Mouse (Mus musculus) yolk sac, embryonic 10.5 days (tissue): ENCODE measurements at regions not wholly inside any gene's neighbourhood (a gene's known extent, or its start where the extent isn't known, plus 50 kb on each side); places are given as distances from the start of the nearest gene placed in this dataset.
"Not testable (repeated sequence)": the region's sequence is repeated elsewhere in the genome, so short reads cannot be mapped to it uniquely, and the experiment has no call there.

Experiments used
- DNase-seq: peaks from one replicate; pipeline ENCODE4 v3.0.0-alpha.2; 2017; ENCODE audit warnings: low spot score

GRCm38 (mm10) chr17:13654606-13655005, 105.7 kb upstream of the Afdn start:
- not testable (repeated sequence) for DNase-seq

- DNase-seq, result no peak
These were observed 104.3 kb upstream of the Afdn start for GRCm38 (mm10) chr17:13656065-13656464.

GRCm38 (mm10) chr17:13656485-13657181, 103.7 kb upstream of the Afdn start:
- DNase-seq, result peak; percentile 73

- DNase-seq, result no peak
These were observed 103.2 kb upstream of the Afdn start for GRCm38 (mm10) chr17:13657182-13657562.

GRCm38 (mm10) chr17:13657656-13658292, 102.6 kb upstream of the Afdn start:
- DNase-seq, result no peak

GRCm38 (mm10) chr17:13658321-13658978, 101.9 kb upstream of the Afdn start:
- DNase-seq, result no peak

- no peak for DNase-seq
These were observed 101.2 kb upstream of the Afdn start for GRCm38 (mm10) chr17:13659103-13659502.

- DNase-seq, result no peak
These were observed 100.4 kb upstream of the Afdn start for GRCm38 (mm10) chr17:13659943-13660342.

GRCm38 (mm10) chr17:13661023-13661422, 99.3 kb upstream of the Afdn start:
- DNase-seq, result peak; percentile 58

- DNase-seq, result no peak
These were observed 98.2 kb upstream of the Afdn start for GRCm38 (mm10) chr17:13662152-13662551.
